Mouse (Mus musculus) spleen, adult 2 months (tissue): Measurements from ENCODE around the gene Pcnx.

Experiments
- CTCF ChIP-seq: fragments of 200-500 bp; IDR thresholded peaks from 2 replicates; pipeline ENCODE4 v1.5.1; 2011; ENCODE audit warnings: mild to moderate bottlenecking, inconsistent platforms; ENCODE audit not compliant: insufficient read depth, insufficient read length, insufficient replicate concordance; ENCODE audit errors: extremely low read depth
- POLR2A ChIP-seq: fragments of 200-500 bp; IDR thresholded peaks from 2 replicates; pipeline ENCODE4 v1.6.1; 2011; ENCODE audit warnings: low read depth, low read length, inconsistent platforms

DNA sequence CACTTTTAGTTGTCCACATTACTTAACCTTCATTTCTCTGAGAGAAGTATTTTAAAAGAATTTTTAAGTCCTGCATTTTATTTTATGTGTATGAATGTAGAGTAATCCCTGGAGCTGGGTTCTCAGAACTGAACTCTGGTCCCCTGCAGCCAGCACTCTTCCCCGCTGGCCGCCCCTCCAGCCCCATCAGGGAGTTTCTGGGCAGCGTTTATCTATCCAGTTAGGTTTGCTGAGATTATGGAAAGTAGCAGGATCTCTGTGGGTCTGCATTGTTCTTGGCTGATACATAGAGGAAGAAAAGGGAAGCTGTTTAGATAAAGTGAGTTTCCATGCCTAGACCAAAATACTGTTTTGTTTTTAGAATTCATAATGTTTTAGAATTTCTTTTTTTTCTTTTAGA lies 63.0 kb downstream of the Pcnx start:
- TF ChIP-seq CTCF: no peak
- no peak for TF ChIP-seq POLR2A
